Mouse (Mus musculus): ENCODE measurements around the gene 4933434E20Rik. TPM values are rescaled to one million over a fixed set of nuclear protein-coding genes. Genes with fewer than 3 reads are reported as not detected.

The 4933434E20Rik gene
- polyA plus RNA-seq, 1 experiment = 67.1 TPM

DNA sequence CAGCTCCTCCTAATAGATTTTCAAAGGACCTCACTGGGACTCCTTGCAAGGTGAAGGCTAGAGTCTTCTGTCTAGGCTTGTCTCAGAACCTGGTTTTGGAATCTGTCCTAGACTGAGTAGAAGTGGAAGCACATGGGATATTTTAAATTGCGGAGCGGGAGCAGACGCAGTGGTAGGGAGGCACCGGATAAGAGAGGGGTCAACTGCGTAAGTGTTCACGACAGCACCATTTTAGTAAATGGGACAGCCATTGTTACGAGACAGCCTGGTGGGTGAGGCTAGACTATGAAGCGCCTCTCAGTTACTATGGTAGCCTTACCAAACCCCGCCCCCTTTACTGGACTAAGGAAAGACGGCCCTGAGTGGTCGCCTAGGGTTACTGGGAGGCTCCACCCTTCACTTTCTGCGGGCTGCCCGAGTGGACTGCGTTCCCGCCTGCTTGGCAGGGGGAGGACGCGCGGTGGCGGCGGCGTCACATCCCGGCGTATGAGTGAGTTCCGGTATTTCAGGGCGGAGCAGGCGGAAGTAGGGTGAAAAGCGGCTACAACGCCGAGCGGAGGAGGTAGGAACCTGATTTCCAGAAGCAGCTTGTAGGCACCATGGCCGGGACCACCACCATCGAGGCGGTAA is 27.8 kb downstream of the 4933434E20Rik start:
- no peaks in the 10 kb centered on the region for H3K36me3 ChIP-seq (ENCODE audit: control insufficient read depth, insufficient read depth, low read length, poor library complexity, severe bottlenecking)
- H3K9me3 ChIP-seq (replicated peaks; ENCODE audit: control insufficient read depth, insufficient read depth, low read length, poor library complexity, severe bottlenecking) = no peaks in the 10 kb centered on the region
- TF ChIP-seq EP300 (IDR thresholded peaks at IDR 0.05; ENCODE audit: insufficient read depth, low read depth, low read length) (0 out of 2 replicates have a peak, but pooled peaks have one; percentile 37), CTCF (IDR thresholded peaks at IDR 0.05; ENCODE audit: low read depth, low read length) (no peak), POLR2A (IDR thresholded peaks at IDR 0.05; ENCODE audit: insufficient read depth, low read length) (no peak)
- no peaks in the 10 kb centered on the region for H3K27me3 ChIP-seq (ENCODE audit: control insufficient read depth, insufficient read depth, low read length, poor library complexity, severe bottlenecking)
- H3K27ac ChIP-seq (ENCODE audit: insufficient read depth, low read length) = peak overlapping the region; percentile 93
- H3K4me1 ChIP-seq (ENCODE audit: control insufficient read depth, insufficient read depth, low read length) = no peaks in the 10 kb centered on the region
- peak overlapping the region; percentile 92 for H3K9ac ChIP-seq (ENCODE audit: low read depth, poor library complexity, severe bottlenecking)
- H3K4me3 ChIP-seq (ENCODE audit: low read depth, low read length) = peak overlapping the region; percentile 85

DNA sequence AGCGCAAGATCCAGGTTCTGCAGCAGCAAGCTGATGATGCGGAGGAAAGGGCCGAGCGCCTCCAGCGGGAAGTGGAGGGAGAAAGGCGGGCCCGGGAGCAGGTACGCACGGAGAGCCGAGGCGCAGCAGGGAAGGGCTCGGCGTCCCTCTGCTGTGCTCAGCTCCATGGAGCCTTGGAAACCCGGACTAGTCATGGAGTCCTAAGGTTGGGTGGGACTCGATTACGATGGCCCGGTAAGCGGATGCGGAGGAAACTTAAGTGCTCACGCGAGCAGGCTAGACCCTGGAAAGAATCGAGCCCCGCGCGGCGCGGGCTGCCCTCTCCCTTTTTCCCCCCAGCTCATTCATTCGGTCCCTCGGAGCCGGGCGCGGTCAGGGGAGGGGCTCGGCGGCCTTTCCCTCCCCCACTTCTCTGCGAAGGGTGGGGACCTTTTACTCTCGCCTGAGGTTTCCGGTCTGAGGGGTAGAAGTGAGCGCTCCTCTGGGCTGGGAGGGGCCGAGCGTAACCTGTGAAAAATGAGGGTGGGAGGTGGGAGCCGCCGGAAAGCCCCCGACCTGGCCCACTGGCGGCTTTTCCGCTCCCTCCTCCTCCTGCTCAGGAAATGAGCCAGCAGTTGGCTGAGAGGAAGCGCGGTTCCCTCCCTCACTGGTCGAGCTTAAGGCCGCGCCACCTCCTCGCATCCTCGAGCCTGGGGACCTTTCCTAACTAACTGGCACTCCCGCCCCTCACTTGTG is 28.5 kb downstream of the 4933434E20Rik start:
- TF ChIP-seq POLR2A (IDR thresholded peaks at IDR 0.05; ENCODE audit: insufficient read depth, low read length) = peak; percentile 19
- TF ChIP-seq EP300 (IDR thresholded peaks at IDR 0.05; ENCODE audit: insufficient read depth, low read depth, low read length) = 0 out of 2 replicates have a peak, but pooled peaks have one; percentile 19
- TF ChIP-seq CTCF (IDR thresholded peaks at IDR 0.05; ENCODE audit: low read depth, low read length) = no peak
- no peaks in the 10 kb centered on the region for H3K4me1 ChIP-seq (ENCODE audit: control insufficient read depth, insufficient read depth, low read length)
- peak overlapping the region; percentile 93 for H3K27ac ChIP-seq (ENCODE audit: insufficient read depth, low read length)
- H3K36me3 ChIP-seq (ENCODE audit: control insufficient read depth, insufficient read depth, low read length, poor library complexity, severe bottlenecking) = no peaks in the 10 kb centered on the region
- peak overlapping the region; percentile 85 for H3K4me3 ChIP-seq (ENCODE audit: low read depth, low read length)
- H3K27me3 ChIP-seq (ENCODE audit: control insufficient read depth, insufficient read depth, low read length, poor library complexity, severe bottlenecking) = no peaks in the 10 kb centered on the region
- H3K9me3 ChIP-seq (replicated peaks; ENCODE audit: control insufficient read depth, insufficient read depth, low read length, poor library complexity, severe bottlenecking) = no peaks in the 10 kb centered on the region
- H3K9ac ChIP-seq (ENCODE audit: low read depth, poor library complexity, severe bottlenecking) = peak overlapping the region; percentile 92

DNA sequence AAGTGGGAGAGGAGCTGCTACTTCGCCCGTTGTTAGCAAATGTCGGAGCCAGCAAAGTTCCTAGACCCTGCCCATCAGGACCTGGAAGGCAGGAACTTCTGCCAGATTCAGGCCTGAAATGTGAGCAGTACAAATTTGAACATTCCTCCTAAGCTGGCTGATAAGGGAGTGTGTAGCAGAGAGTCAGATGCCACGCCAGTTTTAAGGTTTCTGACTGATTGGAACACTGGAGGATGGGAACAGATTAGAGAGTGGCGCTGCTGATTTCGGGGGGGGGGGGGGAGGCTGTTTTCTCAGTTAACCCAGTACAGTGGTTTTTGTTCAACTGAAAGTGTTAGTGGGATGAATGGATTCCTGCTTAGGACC is 29.0 kb downstream of the 4933434E20Rik start:
- no peaks in the 10 kb centered on the region for H3K36me3 ChIP-seq (ENCODE audit: control insufficient read depth, insufficient read depth, low read length, poor library complexity, severe bottlenecking)
- H3K9ac ChIP-seq (ENCODE audit: low read depth, poor library complexity, severe bottlenecking) = peak overlapping the region; percentile 92
- no peaks in the 10 kb centered on the region for H3K9me3 ChIP-seq (replicated peaks; ENCODE audit: control insufficient read depth, insufficient read depth, low read length, poor library complexity, severe bottlenecking)
- H3K4me3 ChIP-seq (ENCODE audit: low read depth, low read length) = peak overlapping the region; percentile 85
- peaks cover 2% of the 10 kb centered on the region for H3K4me1 ChIP-seq (ENCODE audit: control insufficient read depth, insufficient read depth, low read length)
- TF ChIP-seq POLR2A (IDR thresholded peaks at IDR 0.05; ENCODE audit: insufficient read depth, low read length) = no peak
- TF ChIP-seq CTCF (IDR thresholded peaks at IDR 0.05; ENCODE audit: low read depth, low read length) = no peak
- no peak for TF ChIP-seq EP300 (IDR thresholded peaks at IDR 0.05; ENCODE audit: insufficient read depth, low read depth, low read length)
- peak overlapping the region; percentile 93 for H3K27ac ChIP-seq (ENCODE audit: insufficient read depth, low read length)
- H3K27me3 ChIP-seq (ENCODE audit: control insufficient read depth, insufficient read depth, low read length, poor library complexity, severe bottlenecking) = no peaks in the 10 kb centered on the region

DNA sequence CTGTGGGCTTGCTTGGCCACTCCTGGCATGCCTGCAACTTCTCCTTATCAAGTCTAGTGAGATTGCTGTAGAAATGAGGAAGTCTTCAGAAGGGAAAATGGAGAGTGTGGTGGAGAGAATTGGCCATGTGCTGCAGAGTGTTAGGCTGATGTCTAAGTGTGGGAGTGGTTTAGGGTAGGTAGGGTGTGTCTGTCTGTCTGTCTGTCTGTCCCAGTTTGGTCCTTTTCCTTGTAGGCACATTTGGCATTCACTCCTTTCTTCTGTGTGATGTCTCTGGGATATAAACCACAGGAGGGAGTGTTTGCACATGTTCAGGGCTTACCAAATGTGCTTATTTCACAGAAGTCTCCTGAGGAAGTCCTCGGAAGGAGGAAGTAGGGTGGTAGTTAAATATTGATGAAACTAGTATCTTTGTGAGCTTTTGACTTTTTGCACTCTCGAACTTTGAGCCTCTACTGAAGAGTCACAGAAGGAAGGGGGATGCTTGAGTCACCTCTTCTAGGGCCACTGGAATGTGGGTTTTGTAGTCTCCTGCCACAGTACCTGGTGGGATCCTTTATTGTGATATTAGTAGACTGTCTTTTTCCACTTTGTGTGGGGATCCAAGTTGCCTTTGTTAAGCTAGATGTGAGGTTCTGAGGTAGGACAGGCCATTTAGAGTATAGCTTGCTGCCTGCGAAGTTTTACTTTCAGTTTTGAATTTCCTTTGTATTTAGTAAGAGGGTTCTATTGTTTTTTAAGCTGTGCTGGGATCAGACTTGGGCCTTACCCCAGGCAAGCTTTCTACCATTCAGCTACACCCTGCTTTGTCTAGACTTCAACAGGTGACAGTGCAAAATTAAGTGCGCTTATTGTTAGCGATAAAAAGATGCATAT is 30.2 kb downstream of the 4933434E20Rik start:
- TF ChIP-seq CTCF (IDR thresholded peaks at IDR 0.05; ENCODE audit: low read depth, low read length) = no peak
- no peak for TF ChIP-seq POLR2A (IDR thresholded peaks at IDR 0.05; ENCODE audit: insufficient read depth, low read length)
- TF ChIP-seq EP300 (IDR thresholded peaks at IDR 0.05; ENCODE audit: insufficient read depth, low read depth, low read length) = no peak
- Histone ChIP-seq H3K36me3 (ENCODE audit: control insufficient read depth, insufficient read depth, low read length, poor library complexity, severe bottlenecking) (peaks cover 3% of the 10 kb centered on the region; the same call in 1 of the 2 replicates), H3K27ac (ENCODE audit: insufficient read depth, low read length) (peak overlapping the region; percentile 51), H3K27me3 (ENCODE audit: control insufficient read depth, insufficient read depth, low read length, poor library complexity, severe bottlenecking) (no peaks in the 10 kb centered on the region), H3K4me3 (ENCODE audit: low read depth, low read length) (peak overlapping the region; percentile 50), H3K4me1 (ENCODE audit: control insufficient read depth, insufficient read depth, low read length) (peaks cover 4% of the 10 kb centered on the region), H3K9ac (ENCODE audit: low read depth, poor library complexity, severe bottlenecking) (peak overlapping the region; percentile 92), H3K9me3 (replicated peaks; ENCODE audit: control insufficient read depth, insufficient read depth, low read length, poor library complexity, severe bottlenecking) (no peaks in the 10 kb centered on the region)

DNA sequence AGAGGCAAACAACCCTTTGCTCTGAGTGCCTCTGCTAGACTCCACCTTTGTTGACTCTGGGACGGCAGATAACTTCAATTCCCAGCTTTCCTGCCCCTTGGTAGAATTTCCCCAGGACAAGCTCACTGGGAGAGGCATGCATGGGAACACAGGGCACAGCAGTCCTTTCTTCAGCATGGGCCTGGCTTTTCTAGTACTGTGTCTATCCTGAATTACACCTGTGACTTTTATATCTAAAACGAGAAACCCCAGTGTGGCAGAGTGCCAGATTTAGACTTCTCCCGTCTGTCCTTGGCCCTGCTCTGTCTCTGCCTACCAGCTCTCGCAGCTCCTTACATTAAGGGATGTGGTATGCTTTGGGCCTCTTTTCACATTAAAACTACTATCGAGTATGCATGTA is 31.6 kb downstream of the 4933434E20Rik start:
- TF ChIP-seq EP300 (IDR thresholded peaks at IDR 0.05; ENCODE audit: insufficient read depth, low read depth, low read length) (no peak), POLR2A (IDR thresholded peaks at IDR 0.05; ENCODE audit: insufficient read depth, low read length) (no peak), CTCF (IDR thresholded peaks at IDR 0.05; ENCODE audit: low read depth, low read length) (no peak)
- Histone ChIP-seq H3K36me3 (ENCODE audit: control insufficient read depth, insufficient read depth, low read length, poor library complexity, severe bottlenecking) (peaks cover 17% of the 10 kb centered on the region), H3K9me3 (replicated peaks; ENCODE audit: control insufficient read depth, insufficient read depth, low read length, poor library complexity, severe bottlenecking) (no peaks in the 10 kb centered on the region), H3K4me3 (ENCODE audit: low read depth, low read length) (0 out of 2 replicates have a peak overlapping the region, but pooled peaks have one; percentile 10), H3K27me3 (ENCODE audit: control insufficient read depth, insufficient read depth, low read length, poor library complexity, severe bottlenecking) (no peaks in the 10 kb centered on the region), H3K9ac (ENCODE audit: low read depth, poor library complexity, severe bottlenecking) (peak overlapping the region; percentile 11), H3K27ac (ENCODE audit: insufficient read depth, low read length) (peak overlapping the region; percentile 33), H3K4me1 (ENCODE audit: control insufficient read depth, insufficient read depth, low read length) (peaks cover 4% of the 10 kb centered on the region)

Data from ES-Bruce4 (cell line).